Mouse (Mus musculus): ENCODE measurements around the gene Gm9045.
"Not testable (repeated sequence)": the region's sequence is repeated elsewhere in the genome, so short reads cannot be mapped to it uniquely, and the experiment has no call there.

The Gm9045 gene

DNA sequence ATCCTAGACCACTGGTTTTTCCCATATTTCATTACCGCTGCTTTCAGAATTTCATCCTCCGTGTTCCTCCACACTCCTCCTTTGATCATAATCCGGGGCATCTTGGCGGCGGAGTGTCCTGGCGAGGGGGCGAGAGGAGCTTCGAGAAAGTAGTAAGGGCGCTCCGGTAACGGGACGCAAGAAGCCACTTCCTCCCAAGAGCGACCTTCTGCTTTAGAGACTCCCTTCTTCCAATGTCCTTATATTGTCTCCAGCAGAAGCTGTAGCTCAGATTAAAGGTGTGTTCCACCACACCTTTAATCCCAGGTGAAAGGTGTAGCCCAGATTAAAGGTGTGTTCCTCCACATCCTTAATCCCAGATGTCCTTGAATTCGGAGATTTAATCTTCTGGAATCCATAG is at the start of gene Gm9045:
Gene Gm9045 (minus strand): TSS at position 101 of the 400 bp plus-strand sequence.
- not testable (repeated sequence) for DNase-seq (ENCODE audit: low spot score)

DNA sequence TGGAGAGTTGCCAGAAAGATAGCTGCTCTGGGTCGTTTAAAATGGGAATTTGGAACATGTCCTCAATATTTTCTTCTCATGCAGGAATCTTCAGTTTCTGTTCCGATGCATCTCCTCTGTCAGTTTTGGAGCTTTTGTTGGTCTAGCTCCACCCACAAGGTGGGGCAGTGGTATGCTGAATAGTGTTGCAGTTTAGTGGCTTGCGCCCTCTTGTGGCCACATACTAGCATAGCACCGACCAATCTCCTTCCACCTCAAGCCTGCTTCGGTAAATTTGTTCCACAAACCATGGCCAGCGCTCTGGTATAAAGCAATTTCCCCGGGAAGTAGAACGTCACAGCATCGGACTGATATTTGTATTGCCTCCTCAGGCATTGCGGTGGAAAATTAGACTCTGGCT is 32.8 kb upstream of the Gm9045 start:
- DNase-seq (ENCODE audit: low spot score), result peak; percentile 93

DNA sequence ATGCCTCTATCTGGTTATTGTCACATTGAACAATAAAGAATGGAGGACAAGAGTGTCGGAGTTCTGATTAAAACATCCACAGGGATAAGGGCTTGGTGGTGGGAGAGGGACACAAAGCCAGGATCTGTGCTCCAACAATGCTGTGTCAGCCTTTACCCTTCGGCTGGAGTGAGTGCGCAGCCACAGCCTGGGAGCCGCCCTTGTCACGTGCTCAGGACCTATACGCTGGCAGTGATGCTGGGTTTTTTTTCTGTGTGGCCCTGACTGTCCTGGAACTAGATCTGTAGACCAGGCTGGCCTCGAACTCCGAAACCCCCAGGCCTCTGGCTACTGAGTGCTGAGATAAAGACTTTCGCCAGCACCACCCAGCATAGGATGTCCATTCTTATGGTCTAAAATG is 31.9 kb upstream of the Gm9045 start:
- DNase-seq (ENCODE audit: low spot score), result no peak

DNA sequence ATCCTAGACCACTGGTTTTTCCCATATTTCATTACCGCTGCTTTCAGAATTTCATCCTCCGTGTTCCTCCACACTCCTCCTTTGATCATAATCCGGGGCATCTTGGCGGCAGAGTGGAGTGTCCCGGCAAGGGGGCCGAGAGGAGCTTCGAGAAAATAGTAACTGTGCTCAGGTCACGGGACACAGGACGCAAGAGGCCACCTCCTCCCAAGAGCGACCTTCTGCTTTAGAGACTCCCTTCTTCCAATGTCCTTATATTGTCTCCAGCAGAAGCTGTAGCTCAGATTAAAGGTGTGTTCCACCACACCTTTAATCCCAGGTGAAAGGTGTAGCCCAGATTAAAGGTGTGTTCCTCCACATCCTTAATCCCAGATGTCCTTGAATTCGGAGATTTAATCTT is 16.4 kb upstream of the Gm9045 start, which contains the start of gene Gm9049:
Gene Gm9049 (minus strand): TSS at position 101 of the 400 bp plus-strand sequence.
- not testable (repeated sequence) for DNase-seq (ENCODE audit: low spot score)

DNA sequence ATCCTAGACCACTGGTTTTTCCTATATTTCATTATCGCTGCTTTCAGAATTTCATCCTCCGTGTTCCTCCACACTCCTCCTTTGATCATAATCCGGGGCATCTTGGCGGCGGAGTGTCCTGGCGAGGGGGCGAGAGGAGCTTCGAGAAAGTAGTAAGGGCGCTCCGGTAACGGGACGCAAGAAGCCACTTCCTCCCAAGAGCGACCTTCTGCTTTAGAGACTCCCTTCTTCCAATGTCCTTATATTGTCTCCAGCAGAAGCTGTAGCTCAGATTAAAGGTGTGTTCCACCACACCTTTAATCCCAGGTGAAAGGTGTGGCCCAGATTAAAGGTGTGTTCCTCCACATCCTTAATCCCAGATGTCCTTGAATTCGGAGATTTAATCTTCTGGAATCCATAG is 10.9 kb upstream of the Gm9045 start, which contains the start of gene Gm9048:
Gene Gm9048 (minus strand): TSS at position 101 of the 400 bp plus-strand sequence.
- DNase-seq (ENCODE audit: low spot score), result not testable (repeated sequence)

DNA sequence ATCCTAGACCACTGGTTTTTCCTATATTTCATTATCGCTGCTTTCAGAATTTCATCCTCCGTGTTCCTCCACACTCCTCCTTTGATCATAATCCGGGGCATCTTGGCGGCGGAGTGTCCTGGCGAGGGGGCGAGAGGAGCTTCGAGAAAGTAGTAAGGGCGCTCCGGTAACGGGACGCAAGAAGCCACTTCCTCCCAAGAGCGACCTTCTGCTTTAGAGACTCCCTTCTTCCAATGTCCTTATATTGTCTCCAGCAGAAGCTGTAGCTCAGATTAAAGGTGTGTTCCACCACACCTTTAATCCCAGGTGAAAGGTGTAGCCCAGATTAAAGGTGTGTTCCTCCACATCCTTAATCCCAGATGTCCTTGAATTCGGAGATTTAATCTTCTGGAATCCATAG is 5.5 kb upstream of the Gm9045 start, which contains the start of gene Gm9046:
Gene Gm9046 (minus strand): TSS at position 101 of the 400 bp plus-strand sequence.
- not testable (repeated sequence) for DNase-seq (ENCODE audit: low spot score)

DNA sequence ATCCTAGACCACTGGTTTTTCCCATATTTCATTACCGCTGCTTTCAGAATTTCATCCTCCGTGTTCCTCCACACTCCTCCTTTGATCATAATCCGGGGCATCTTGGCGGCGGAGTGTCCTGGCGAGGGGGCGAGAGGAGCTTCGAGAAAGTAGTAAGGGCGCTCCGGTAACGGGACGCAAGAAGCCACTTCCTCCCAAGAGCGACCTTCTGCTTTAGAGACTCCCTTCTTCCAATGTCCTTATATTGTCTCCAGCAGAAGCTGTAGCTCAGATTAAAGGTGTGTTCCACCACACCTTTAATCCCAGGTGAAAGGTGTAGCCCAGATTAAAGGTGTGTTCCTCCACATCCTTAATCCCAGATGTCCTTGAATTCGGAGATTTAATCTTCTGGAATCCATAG is 5.3 kb downstream of the Gm9045 start, which contains the start of gene Gm9044:
Gene Gm9044 (minus strand): TSS at position 101 of the 400 bp plus-strand sequence.
- DNase-seq (ENCODE audit: low spot score), result not testable (repeated sequence)

DNA sequence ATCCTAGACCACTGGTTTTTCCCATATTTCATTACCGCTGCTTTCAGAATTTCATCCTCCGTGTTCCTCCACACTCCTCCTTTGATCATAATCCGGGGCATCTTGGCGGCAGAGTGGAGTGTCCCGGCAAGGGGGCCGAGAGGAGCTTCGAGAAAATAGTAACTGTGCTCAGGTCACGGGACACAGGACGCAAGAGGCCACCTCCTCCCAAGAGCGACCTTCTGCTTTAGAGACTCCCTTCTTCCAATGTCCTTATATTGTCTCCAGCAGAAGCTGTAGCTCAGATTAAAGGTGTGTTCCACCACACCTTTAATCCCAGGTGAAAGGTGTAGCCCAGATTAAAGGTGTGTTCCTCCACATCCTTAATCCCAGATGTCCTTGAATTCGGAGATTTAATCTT is 10.8 kb downstream of the Gm9045 start, which contains the start of gene Gm9040:
Gene Gm9040 (minus strand): TSS at position 101 of the 400 bp plus-strand sequence.
- DNase-seq (ENCODE audit: low spot score), result not testable (repeated sequence)

DNA sequence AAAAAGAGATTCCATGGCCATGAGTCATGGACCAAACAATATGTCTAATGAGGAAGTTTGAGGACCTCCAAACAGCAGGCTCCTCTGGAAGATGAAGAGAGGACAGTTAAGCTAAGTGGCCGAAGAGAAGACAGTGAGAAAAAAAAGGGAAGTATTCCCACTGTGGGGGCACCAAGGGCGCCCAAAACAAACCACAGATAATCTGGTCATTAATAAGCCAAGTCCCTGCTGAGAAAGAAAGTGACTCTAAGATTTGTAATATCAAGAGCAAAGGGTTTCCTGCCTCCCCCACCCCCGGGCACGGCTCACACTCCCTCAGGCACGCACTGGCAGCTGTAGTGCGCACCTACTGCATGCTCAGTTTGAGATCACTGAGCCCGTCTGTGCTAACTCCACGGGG is 18.6 kb downstream of the Gm9045 start:
- DNase-seq (ENCODE audit: low spot score), result no peak

DNA sequence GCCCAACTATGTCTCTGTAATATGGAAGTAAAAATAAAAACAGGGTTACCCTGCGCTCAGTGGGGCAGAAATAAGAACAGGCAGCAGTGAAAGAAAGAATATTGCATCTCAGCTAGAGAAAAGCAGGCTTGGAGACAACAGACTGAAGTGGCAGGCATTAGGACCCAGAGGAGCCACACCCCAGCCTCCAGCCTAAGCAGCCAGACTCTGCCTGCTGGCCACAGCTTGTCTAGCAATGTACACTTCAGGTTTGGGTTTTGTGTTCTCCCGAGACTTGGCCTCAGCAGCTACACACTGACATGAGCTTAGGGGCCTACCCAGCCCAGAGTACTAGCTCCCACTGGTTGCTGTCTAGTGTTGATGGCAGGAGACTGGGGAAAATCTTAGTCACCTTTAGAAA is 35.5 kb downstream of the Gm9045 start:
- DNase-seq (ENCODE audit: low spot score), result not testable (repeated sequence)

DNA sequence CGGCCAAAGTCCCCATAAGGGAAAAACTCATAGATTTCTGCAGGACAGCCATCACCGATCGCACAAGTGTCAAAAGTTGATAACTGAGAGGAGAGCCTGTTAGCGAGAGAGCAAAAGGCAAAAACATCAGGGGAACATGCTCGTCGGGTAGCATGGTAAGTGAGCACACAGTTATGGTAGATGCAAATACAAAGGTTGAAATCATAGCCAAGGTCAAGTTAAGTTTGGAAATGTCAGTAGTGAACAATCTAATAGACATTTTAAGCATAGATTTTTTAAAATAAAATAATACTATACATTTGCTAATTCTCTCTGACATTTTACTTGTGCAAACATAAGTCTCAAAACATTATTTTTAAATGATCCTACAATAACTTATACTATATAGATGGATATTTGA is 42.7 kb downstream of the Gm9045 start, which contains the start of gene Iltifb:
Gene Iltifb (minus strand): TSS at position 101 of the 400 bp plus-strand sequence.
- no peak for DNase-seq (ENCODE audit: low spot score)
